Mouse (Mus musculus) lung, postnatal 0 days (tissue): ENCODE measurements at regions not wholly inside any gene's neighbourhood (a gene's known extent, or its start where the extent isn't known, plus 50 kb on each side); places are given as distances from the start of the nearest gene placed in this dataset.

ENCODE experiments used
- CTCF ChIP-seq: IDR thresholded peaks from 2 replicates; pipeline ENCODE4 v1.5.1; 2016; ENCODE audit warnings: antibody characterized with exemption, mild to moderate bottlenecking
- EP300 ChIP-seq: IDR thresholded peaks from 2 replicates; pipeline ENCODE4 v1.6.1; 2016; ENCODE audit warnings: antibody characterized with exemption, mild to moderate bottlenecking, control low read depth

DNA sequence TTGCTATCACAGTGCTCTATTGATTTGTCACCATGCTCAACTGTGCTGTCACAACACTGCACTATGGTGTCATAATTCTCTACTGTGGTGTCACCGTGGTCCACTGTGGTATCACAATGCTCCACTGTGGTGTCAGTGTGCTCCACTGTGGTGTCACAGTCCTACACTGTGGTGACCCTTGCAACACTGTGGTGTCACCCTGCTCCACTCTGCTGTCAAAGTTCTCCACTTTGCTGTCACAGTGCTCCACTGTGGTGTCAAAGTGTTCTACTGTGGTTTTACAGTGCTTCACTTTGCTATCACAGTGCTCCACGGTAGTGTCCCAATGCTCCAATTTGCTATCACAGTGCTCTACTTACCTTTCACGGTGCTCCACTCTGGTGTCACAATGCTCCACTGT is 74.3 kb upstream of the Trpm1 start:
- no peak for TF ChIP-seq CTCF
- no peak for TF ChIP-seq EP300
